Mouse (Mus musculus): ENCODE data around the gene Tanc2.

- TF ChIP-seq CTCF (IDR thresholded peaks at IDR 0.05; ENCODE audit: borderline replicate concordance, insufficient read depth, low read depth, low read length) (no peak), POLR2A (IDR thresholded peaks at IDR 0.05; ENCODE audit: borderline replicate concordance, insufficient read depth, low read length) (no peak)
Measured at GRCm38 (mm10) chr11:105938771-105939170, 349.0 kb downstream of the Tanc2 start.
